Mouse (Mus musculus) liver, embryonic 14.5 days (tissue): ENCODE measurements around the gene Cpsf7.

Experiments used
- CTCF ChIP-seq: IDR thresholded peaks from 2 replicates; pipeline ENCODE4 v1.5.1; 2016; ENCODE audit warnings: antibody characterized with exemption, low read depth, control low read depth
- EP300 ChIP-seq: IDR thresholded peaks from 2 replicates; pipeline ENCODE4 v1.6.1; 2016; ENCODE audit warnings: antibody characterized with exemption, low read depth

GRCm38 (mm10) chr19:10562351-10562750 lies 37.3 kb downstream of the Cpsf7 start:
- TF ChIP-seq CTCF = no peak
- TF ChIP-seq EP300 = no peak
